Mouse (Mus musculus) adipocyte (in vitro differentiated cells): ENCODE measurements around the gene Igf2r.

Experiments used
- DNase-seq: peaks from one replicate; pipeline ENCODE4 v3.0.0-alpha.2; 2016; ENCODE audit warnings: low spot score

The Igf2r gene

GRCm38 (mm10) chr17:12671029-12671605 is 98.3 kb downstream of the Igf2r start:
- no peak for DNase-seq

GRCm38 (mm10) chr17:12669363-12669679 is 100.1 kb downstream of the Igf2r start:
- peak; percentile 44 for DNase-seq

DNA sequence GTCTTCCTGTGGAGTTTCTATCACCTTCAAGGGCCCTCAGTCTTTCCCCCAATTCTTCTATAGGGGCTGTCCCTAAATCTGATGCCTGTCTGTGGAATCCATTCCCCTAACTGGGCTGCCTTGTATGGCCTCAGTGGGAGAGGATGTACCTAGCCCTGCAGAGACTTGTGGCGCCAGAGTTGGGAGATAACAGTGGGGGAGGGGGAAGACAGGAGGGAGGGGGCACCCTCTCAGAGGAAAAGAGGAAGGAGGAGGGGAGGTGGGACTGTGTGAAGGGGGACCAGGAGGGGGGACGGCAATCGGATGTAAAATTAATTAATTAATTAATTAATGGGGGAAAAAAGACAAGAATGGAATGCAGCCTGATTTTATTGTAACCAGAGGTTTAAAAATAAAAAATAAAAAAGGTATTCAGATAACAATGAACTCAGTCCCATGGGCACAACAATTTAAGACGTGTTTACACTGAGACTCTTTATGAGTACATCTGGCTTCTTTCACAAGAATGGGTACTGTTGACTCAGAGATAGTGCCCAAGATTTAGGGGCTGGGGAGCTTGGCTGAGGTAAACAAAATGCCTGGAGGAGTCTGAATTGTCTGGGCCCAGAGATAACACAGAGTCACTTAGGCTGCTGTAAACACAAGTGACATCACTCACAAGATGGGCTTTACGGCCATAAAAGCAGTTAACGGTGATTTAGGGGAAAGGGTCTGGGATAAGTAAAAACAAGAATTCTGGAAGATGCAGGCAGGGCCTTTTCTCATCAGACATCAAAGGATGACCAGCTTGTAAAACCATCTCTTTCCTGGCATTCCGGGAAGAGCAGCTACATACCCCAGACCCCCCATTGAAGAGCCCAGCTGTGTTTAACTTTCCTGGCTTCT is 100.7 kb downstream of the Igf2r start:
- DNase-seq: no peak

GRCm38 (mm10) chr17:12664156-12664555 is 105.3 kb downstream of the Igf2r start:
- no peak for DNase-seq

GRCm38 (mm10) chr17:12660572-12661260 is 108.7 kb downstream of the Igf2r start:
- peak; percentile 77 for DNase-seq

- DNase-seq: no peak
These were observed 110.2 kb downstream of the Igf2r start for GRCm38 (mm10) chr17:12659233-12659632.

DNA sequence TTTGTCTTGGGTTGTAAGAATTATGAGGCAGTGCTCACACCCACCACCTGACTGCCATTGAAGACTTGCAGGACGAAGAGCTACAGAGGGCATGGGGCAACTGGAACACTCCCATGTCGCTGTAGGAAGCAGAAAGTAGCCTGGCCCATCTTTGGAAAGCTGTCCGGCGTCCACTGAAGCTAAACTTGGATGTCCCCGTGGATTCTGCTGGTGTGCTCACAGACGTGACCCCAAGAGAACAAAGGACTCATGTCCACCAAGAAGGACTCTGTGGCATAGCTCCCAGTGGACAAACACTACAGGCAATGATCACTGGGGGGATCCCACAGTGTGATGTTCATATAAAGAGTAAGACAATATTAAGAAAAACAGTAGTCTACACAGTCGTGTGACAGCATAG is 110.7 kb downstream of the Igf2r start:
- DNase-seq: no peak

GRCm38 (mm10) chr17:12655826-12656225 is 113.6 kb downstream of the Igf2r start:
- no peak for DNase-seq

- no peak for DNase-seq
These were observed 115.4 kb downstream of the Igf2r start for GRCm38 (mm10) chr17:12654061-12654460.

- DNase-seq: no peak
These were observed 116.9 kb downstream of the Igf2r start for GRCm38 (mm10) chr17:12652604-12653003.

DNA sequence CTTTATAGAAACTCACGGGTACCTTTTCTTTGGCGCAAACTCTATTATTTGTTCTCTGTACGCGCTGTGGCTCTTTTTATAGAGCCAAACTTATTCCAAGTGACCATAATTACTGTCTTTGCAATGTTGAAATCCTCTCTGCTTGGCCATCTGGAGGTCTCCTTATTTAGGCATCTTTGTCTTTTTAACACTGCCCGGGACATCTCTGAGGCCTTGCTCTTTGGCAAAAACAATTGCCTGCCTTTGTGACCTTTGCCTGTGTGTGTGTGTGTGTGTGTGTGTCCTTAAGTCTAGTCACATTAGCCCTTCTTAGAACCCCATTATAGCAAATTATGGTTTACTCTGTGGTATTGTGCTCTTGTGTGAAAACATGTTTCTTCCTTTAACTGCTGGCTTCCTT is 124.0 kb downstream of the Igf2r start:
- no peak for DNase-seq

DNA sequence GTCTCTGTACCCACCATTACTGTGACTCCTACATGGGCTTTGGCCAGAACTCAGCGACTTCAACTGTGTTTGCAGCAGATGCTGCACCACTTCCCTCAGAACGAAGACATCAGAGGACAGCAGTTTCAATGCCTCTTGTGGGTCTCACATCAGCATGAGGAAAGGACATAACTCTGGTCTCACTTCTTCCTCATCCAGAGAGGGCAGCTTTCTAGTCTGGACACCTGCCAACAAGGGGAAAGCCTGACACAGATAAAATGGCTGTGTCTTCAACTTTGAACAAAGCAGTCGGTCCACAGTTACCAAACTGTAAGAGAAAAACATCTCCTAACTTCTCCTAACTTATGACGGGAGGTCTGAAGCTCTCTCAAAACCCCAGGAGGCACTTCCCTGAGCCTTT is 128.4 kb downstream of the Igf2r start:
- DNase-seq: no peak

GRCm38 (mm10) chr17:12639585-12639984 is 129.9 kb downstream of the Igf2r start:
- DNase-seq: no peak

DNA sequence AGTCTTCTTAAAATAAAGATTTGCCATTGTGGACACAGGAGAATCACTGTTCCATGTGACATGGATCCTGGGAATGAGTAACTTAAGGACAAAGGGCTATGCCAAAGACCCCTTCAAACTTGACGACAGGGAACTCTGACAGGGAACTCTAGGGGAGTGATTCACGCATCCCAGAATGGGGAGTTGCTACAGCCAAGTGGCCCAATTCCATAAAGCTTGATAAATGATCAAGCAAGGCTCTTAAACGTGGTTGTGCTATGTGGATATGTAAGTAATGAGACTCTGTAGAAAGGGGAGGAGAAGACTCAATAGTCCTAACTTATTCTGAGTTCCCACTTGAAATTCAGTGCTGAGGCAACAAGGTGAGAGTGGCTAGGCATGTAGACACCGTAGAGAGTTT is 134.7 kb downstream of the Igf2r start:
- DNase-seq: no peak
